Mouse (Mus musculus) embryonic fibroblast, embryonic 13.5 days (primary cell): ENCODE results near the gene Ccdc148.

Experiments used
- CTCF ChIP-seq: IDR thresholded peaks from 2 replicates; pipeline ENCODE4 v1.5.1; 2011; ENCODE audit warnings: mild to moderate bottlenecking, control low read depth, low read length, moderate library complexity, borderline replicate concordance; ENCODE audit not compliant: insufficient read depth
- POLR2A ChIP-seq: IDR thresholded peaks from 2 replicates; pipeline ENCODE4 v1.6.1; 2011; ENCODE audit warnings: low read depth, mild to moderate bottlenecking, control low read depth, low read length, moderate library complexity

- TF ChIP-seq CTCF (no peak), POLR2A (no peak)
These were observed 253.5 kb downstream of the Ccdc148 start for GRCm38 (mm10) chr2:58906814-58907516.
